Mouse (Mus musculus): ENCODE results near the gene Rfx4. TPM values are rescaled to one million over a fixed set of nuclear protein-coding genes. Genes with fewer than 3 reads are reported as not detected.
A peak's percentile ranks its signal among the peaks of the same experiment; 100 is the strongest.

The Rfx4 gene
- total RNA-seq, 2 experiments from 2014 or later, result 0.20 to 0.23 TPM

GRCm38 (mm10) chr10:84908006-84908405 lies 152.1 kb downstream of the Rfx4 start:
- no peak for DNase-seq (ENCODE audit: low spot score in 2 of 2)

GRCm38 (mm10) chr10:84908471-84908870 lies 152.6 kb downstream of the Rfx4 start:
- DNase-seq (ENCODE audit: low spot score in 2 of 2), result no peak

- no peak for DNase-seq (ENCODE audit: low spot score in 2 of 2)
Measured at GRCm38 (mm10) chr10:84909021-84909801, 153.3 kb downstream of the Rfx4 start.

GRCm38 (mm10) chr10:84910194-84910593 lies 154.3 kb downstream of the Rfx4 start:
- DNase-seq (ENCODE audit: low spot score in 2 of 2), result no peak

- no peak for DNase-seq (ENCODE audit: low spot score in 2 of 2)
Measured at GRCm38 (mm10) chr10:84910758-84911384, 155.0 kb downstream of the Rfx4 start.

- DNase-seq (ENCODE audit: low spot score in 2 of 2), result no peak
Measured at GRCm38 (mm10) chr10:84913148-84913547, 157.3 kb downstream of the Rfx4 start.

- no peak for DNase-seq (ENCODE audit: low spot score in 2 of 2)
Measured at GRCm38 (mm10) chr10:84915476-84915875, 159.6 kb downstream of the Rfx4 start.

GRCm38 (mm10) chr10:84916810-84917730 lies 161.2 kb downstream of the Rfx4 start, which contains the start of gene Ric8b:
TSS of gene Ric8b (plus strand) at chr10:84917616.
- peak; percentile 93 to 94 for DNase-seq (ENCODE audit: low spot score in 2 of 2)

- DNase-seq (ENCODE audit: low spot score in 2 of 2), result no peak
Measured at GRCm38 (mm10) chr10:84917731-84918095, 161.9 kb downstream of the Rfx4 start.

- DNase-seq (ENCODE audit: low spot score in 2 of 2), result no peak
Measured at GRCm38 (mm10) chr10:84926336-84926735, 170.5 kb downstream of the Rfx4 start.

GRCm38 (mm10) chr10:84926885-84927284 lies 171.0 kb downstream of the Rfx4 start:
- DNase-seq (ENCODE audit: low spot score in 2 of 2), result no peak

- DNase-seq (ENCODE audit: low spot score in 2 of 2), result no peak
Measured at GRCm38 (mm10) chr10:84928465-84928864, 172.6 kb downstream of the Rfx4 start.

GRCm38 (mm10) chr10:84935553-84936209 lies 179.8 kb downstream of the Rfx4 start:
- no peak for DNase-seq (ENCODE audit: low spot score in 2 of 2)

- DNase-seq (ENCODE audit: low spot score in 2 of 2), result no peak
Measured at GRCm38 (mm10) chr10:84936832-84937515, 181.1 kb downstream of the Rfx4 start.

- no peak for DNase-seq (ENCODE audit: low spot score in 2 of 2)
Measured at GRCm38 (mm10) chr10:84938094-84938820, 182.4 kb downstream of the Rfx4 start.

GRCm38 (mm10) chr10:84938886-84939285 lies 183.0 kb downstream of the Rfx4 start:
- DNase-seq (ENCODE audit: low spot score in 2 of 2), result no peak

- DNase-seq (ENCODE audit: low spot score in 2 of 2), result no peak
Measured at GRCm38 (mm10) chr10:84940356-84940755, 184.5 kb downstream of the Rfx4 start.

GRCm38 (mm10) chr10:84945692-84946091 lies 189.8 kb downstream of the Rfx4 start:
- no peak for DNase-seq (ENCODE audit: low spot score in 2 of 2)

- DNase-seq (ENCODE audit: low spot score in 2 of 2), result no peak
Measured at GRCm38 (mm10) chr10:84948970-84949683, 193.3 kb downstream of the Rfx4 start.

Data from gastrocnemius, postnatal 4 days (tissue).